Mouse (Mus musculus): Measurements from ENCODE around the gene Krt32. TPM values are rescaled to one million over a fixed set of nuclear protein-coding genes. Genes with fewer than 3 reads are reported as not detected.

Krt32 gene
- total and polyA plus RNA-seq, 2 experiments, result not detected

GRCm38 (mm10) chr11:100066236-100067010 lies 21.6 kb downstream of the Krt32 start:
- Histone ChIP-seq H3K4me3 (ENCODE audit: insufficient read depth, low read depth, low read length) (no peak overlapping the region), H3K27ac (replicated peaks; ENCODE audit: insufficient read depth, low read depth, low read length) (no peak overlapping the region), H3K79me2 (ENCODE audit: control insufficient read depth, insufficient read depth, low read length) (no peaks in the 10 kb centered on the region), H3K4me1 (ENCODE audit: control insufficient read depth, insufficient read depth, low read length) (no peaks in the 10 kb centered on the region), H3K9ac (ENCODE audit: low read depth, low read length) (no peak overlapping the region), H3K36me3 (ENCODE audit: control insufficient read depth, insufficient read depth, low read length) (no peaks in the 10 kb centered on the region), H3K27me3 (ENCODE audit: control insufficient read depth, insufficient read depth, low read length) (no peaks in the 10 kb centered on the region)
- WGBS, result 71% methylated on average over 12 of the region's 12 CpGs
- no peak for TF ChIP-seq POLR2A (IDR thresholded peaks at IDR 0.05; ENCODE audit: extremely low read depth, insufficient read depth, low read length)
- TF ChIP-seq CTCF (IDR thresholded peaks at IDR 0.05; ENCODE audit: low read depth, low read length), result no peak
- no peak for DNase-seq (ENCODE audit: extremely low read depth, low read depth, low spot score)

DNA sequence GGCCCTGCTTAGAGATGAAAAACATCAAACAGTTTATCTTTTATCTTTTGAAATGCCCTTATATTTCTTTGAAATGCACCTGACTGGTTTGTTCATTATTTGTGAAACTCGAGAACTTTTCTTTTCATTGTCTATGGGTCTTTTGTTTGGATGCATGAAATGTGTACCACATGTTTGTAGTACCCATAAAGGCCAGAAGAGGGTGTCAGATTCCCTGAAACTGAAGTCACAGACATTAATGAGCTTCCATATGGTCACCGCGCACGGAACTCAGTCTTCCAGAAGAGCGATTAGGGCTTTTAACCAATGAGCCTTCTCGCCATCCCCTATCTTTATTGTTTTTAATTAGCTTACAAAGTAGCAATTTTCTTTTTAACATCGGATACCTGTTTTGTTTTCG lies 29.2 kb downstream of the Krt32 start:
- Histone ChIP-seq H3K4me1 (ENCODE audit: control insufficient read depth, insufficient read depth, low read length) (no peaks in the 10 kb centered on the region), H3K4me3 (ENCODE audit: insufficient read depth, low read depth, low read length) (no peak overlapping the region), H3K27ac (replicated peaks; ENCODE audit: insufficient read depth, low read depth, low read length) (no peak overlapping the region), H3K27me3 (ENCODE audit: control insufficient read depth, insufficient read depth, low read length) (no peaks in the 10 kb centered on the region), H3K9ac (ENCODE audit: low read depth, low read length) (no peak overlapping the region), H3K79me2 (ENCODE audit: control insufficient read depth, insufficient read depth, low read length) (no peaks in the 10 kb centered on the region), H3K36me3 (ENCODE audit: control insufficient read depth, insufficient read depth, low read length) (no peaks in the 10 kb centered on the region)
- TF ChIP-seq CTCF (IDR thresholded peaks at IDR 0.05; ENCODE audit: low read depth, low read length), result no peak
- TF ChIP-seq POLR2A (IDR thresholded peaks at IDR 0.05; ENCODE audit: extremely low read depth, insufficient read depth, low read length), result no peak
- no peak for DNase-seq (ENCODE audit: extremely low read depth, low read depth, low spot score)
- 78% methylated on average over 8 of the region's 8 CpGs for WGBS

- TF ChIP-seq CTCF (IDR thresholded peaks at IDR 0.05; ENCODE audit: low read depth, low read length) (no peak), POLR2A (IDR thresholded peaks at IDR 0.05; ENCODE audit: extremely low read depth, insufficient read depth, low read length) (no peak)
- DNase-seq (ENCODE audit: extremely low read depth, low read depth, low spot score), result no peak
- Histone ChIP-seq H3K27me3 (ENCODE audit: control insufficient read depth, insufficient read depth, low read length) (no peaks in the 10 kb centered on the region; the same call in 1 of the 2 replicates), H3K36me3 (ENCODE audit: control insufficient read depth, insufficient read depth, low read length) (no peaks in the 10 kb centered on the region), H3K79me2 (ENCODE audit: control insufficient read depth, insufficient read depth, low read length) (no peaks in the 10 kb centered on the region), H3K9ac (ENCODE audit: low read depth, low read length) (no peak overlapping the region), H3K27ac (replicated peaks; ENCODE audit: insufficient read depth, low read depth, low read length) (no peak overlapping the region), H3K4me1 (ENCODE audit: control insufficient read depth, insufficient read depth, low read length) (no peaks in the 10 kb centered on the region), H3K4me3 (ENCODE audit: insufficient read depth, low read depth, low read length) (no peak overlapping the region)
- 63% methylated on average over 9 of the region's 9 CpGs for WGBS
These were observed 32.1 kb downstream of the Krt32 start for GRCm38 (mm10) chr11:100055686-100056655.

DNA sequence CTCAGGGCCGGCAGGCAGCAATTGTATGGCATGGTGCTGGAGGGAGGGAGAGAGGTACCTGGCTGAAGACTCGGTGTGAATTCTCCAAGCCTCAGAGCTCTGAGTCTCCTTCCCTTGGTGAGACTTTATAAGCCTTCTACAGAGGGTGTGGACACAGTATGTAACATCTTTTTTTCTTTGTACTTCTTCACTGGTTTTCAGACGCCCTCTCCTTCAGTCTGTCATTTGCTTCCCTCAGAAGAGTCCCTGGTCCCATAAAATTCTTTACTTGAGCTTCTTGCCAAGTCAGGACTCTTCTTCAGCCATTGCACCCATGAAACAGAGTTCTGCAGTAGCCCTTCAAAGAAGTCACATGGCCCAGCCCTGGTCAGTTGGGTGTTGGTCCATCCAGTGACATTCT lies 37.6 kb downstream of the Krt32 start, which contains the start of gene Krt31:
Gene Krt31, minus strand, starts transcription at position 101 of the 400 bp plus-strand sequence.
- H3K79me2 ChIP-seq (ENCODE audit: control insufficient read depth, insufficient read depth, low read length), result no peaks in the 10 kb centered on the region
- TF ChIP-seq POLR2A (IDR thresholded peaks at IDR 0.05; ENCODE audit: extremely low read depth, insufficient read depth, low read length) (no peak), CTCF (IDR thresholded peaks at IDR 0.05; ENCODE audit: low read depth, low read length) (no peak)
- H3K27ac ChIP-seq (replicated peaks; ENCODE audit: insufficient read depth, low read depth, low read length), result no peak within 1 kb of the TSS
- H3K4me3 ChIP-seq (ENCODE audit: insufficient read depth, low read depth, low read length), result no peak within 1 kb of the TSS
- no peaks in the 10 kb centered on the region for H3K36me3 ChIP-seq (ENCODE audit: control insufficient read depth, insufficient read depth, low read length)
- H3K9ac ChIP-seq (ENCODE audit: low read depth, low read length), result no peak within 1 kb of the TSS
- DNase-seq (ENCODE audit: extremely low read depth, low read depth, low spot score), result no peak
- H3K4me1 ChIP-seq (ENCODE audit: control insufficient read depth, insufficient read depth, low read length), result no peaks in the 10 kb centered on the region
- 92% methylated on average over 3 of the region's 3 CpGs for WGBS
- no peaks in the 10 kb centered on the region; the same call in 1 of the 2 replicates for H3K27me3 ChIP-seq (ENCODE audit: control insufficient read depth, insufficient read depth, low read length)

- no peak for TF ChIP-seq POLR2A (IDR thresholded peaks at IDR 0.05; ENCODE audit: extremely low read depth, insufficient read depth, low read length)
- no peak for TF ChIP-seq CTCF (IDR thresholded peaks at IDR 0.05; ENCODE audit: low read depth, low read length)
- Histone ChIP-seq H3K36me3 (ENCODE audit: control insufficient read depth, insufficient read depth, low read length) (no peaks in the 10 kb centered on the region), H3K27ac (replicated peaks; ENCODE audit: insufficient read depth, low read depth, low read length) (no peak overlapping the region), H3K4me1 (ENCODE audit: control insufficient read depth, insufficient read depth, low read length) (no peaks in the 10 kb centered on the region), H3K27me3 (ENCODE audit: control insufficient read depth, insufficient read depth, low read length) (0 out of 2 replicates have a peak, but pooled peaks cover 3% of the 10 kb centered on the region), H3K9ac (ENCODE audit: low read depth, low read length) (no peak overlapping the region), H3K4me3 (ENCODE audit: insufficient read depth, low read depth, low read length) (no peak overlapping the region), H3K79me2 (ENCODE audit: control insufficient read depth, insufficient read depth, low read length) (no peaks in the 10 kb centered on the region)
- DNase-seq (ENCODE audit: extremely low read depth, low read depth, low spot score), result no peak
- 83% methylated on average over 2 of the region's 2 CpGs for whole genome bisulfite sequencing
These were observed 40.8 kb downstream of the Krt32 start for GRCm38 (mm10) chr11:100047193-100047592.
